Mouse (Mus musculus) lung, embryonic 14.5 days (tissue): Measurements from ENCODE around the gene Kri1. TPM values are rescaled to one million over a fixed set of nuclear protein-coding genes. Genes with fewer than 3 reads are reported as not detected.
A peak's percentile ranks its signal among the peaks of the same experiment; 100 is the strongest.
"Not testable (repeated sequence)": the region's sequence is repeated elsewhere in the genome, so short reads cannot be mapped to it uniquely, and the experiment has no call there.

Experiments
- ATAC-seq: fragments of 200-750 bp; cut with Nextera tagmentation; 2 replicates; pipeline ENCODE4 v1.8.0; 2017; ENCODE audit warnings: mild to moderate bottlenecking, moderate TSS enrichment, moderate library complexity; ENCODE audit not compliant: insufficient read depth
- DNase-seq: peaks from one replicate; pipeline ENCODE4 v3.0.0-alpha.2; 2015
- H3K27ac ChIP-seq: fragments of 300-500 bp; sonication (generic); 2 replicates; pipeline ENCODE4 v1.5.1; 2014; ENCODE audit warnings: low read depth, mild to moderate bottlenecking, moderate library complexity
- H3K27me3 ChIP-seq: fragments of 300-500 bp; sonication (generic); 2 replicates; pipeline ENCODE4 v1.6.1; 2014; ENCODE audit warnings: low read length, control low read depth; ENCODE audit not compliant: insufficient read depth
- H3K36me3 ChIP-seq: fragments of 300-500 bp; sonication (generic); 2 replicates; pipeline ENCODE4 v1.6.1; 2014; ENCODE audit warnings: control low read depth; ENCODE audit not compliant: insufficient read depth
- H3K4me1 ChIP-seq: fragments of 300-500 bp; sonication (generic); 2 replicates; pipeline ENCODE4 v1.6.1; 2014; ENCODE audit warnings: antibody characterized with exemption, control low read depth; ENCODE audit not compliant: insufficient read depth
- H3K4me2 ChIP-seq: fragments of 300-500 bp; sonication (generic); 2 replicates; pipeline ENCODE4 v1.6.1; 2014; ENCODE audit warnings: mild to moderate bottlenecking
- H3K4me3 ChIP-seq: fragments of 300-500 bp; sonication (generic); 2 replicates; pipeline ENCODE4 v1.5.1; 2014; ENCODE audit warnings: low read depth, low read length
- H3K9ac ChIP-seq: fragments of 300-500 bp; sonication (generic); 2 replicates; pipeline ENCODE4 v1.6.1; 2014
- H3K9me3 ChIP-seq: fragments of 300-500 bp; sonication (generic); 2 replicates; pipeline ENCODE4 v1.6.1; 2016; ENCODE audit warnings: low read depth, low read length, control low read depth
- CTCF ChIP-seq: IDR thresholded peaks from 2 replicates; pipeline ENCODE4 v1.5.1; 2016; ENCODE audit warnings: antibody characterized with exemption, low read depth
- WGBS: fragments of 180-500 bp; shearing (Covaris S2); extraction: QIAGEN DNeasy Blood & Tissue Kit; methylation state at CpG from one replicate; pipeline ENCODE4 v1.1.7; 2014; 5-methylcytosine and 5-hydroxymethylcytosine counted together
- polyA plus RNA-seq: library from polyadenylated mRNA; unstranded; fragments of >200 nt; fragmentation: Nextera tagmentation; extraction: Ambion mirVana; gene quantifications from 2 replicates; pipeline ENCODE4 v1.2.1, GENCODE M21; 2014

Kri1 gene
- polyA plus RNA-seq, 1 experiment from 2014 or later = 14.3 TPM

DNA sequence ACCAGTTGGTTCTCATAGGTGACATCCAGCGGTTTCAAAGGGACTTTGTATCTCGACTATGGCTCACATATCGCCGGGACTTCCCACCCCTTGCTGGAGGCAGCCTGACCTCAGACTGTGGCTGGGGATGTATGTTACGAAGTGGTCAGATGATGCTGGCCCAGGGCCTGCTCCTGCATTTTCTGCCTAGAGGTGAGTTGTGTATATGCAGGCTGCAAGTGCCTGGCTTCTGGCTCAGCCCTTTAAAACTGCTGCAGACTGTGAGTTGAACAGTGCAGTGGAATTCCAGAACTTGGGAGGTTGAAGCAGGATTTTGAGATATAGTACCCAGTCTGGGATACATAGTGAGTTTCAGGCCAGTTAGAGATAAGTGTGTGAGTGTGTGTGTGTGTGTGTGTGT, 20.9 kb downstream of the Kri1 start:
- WGBS = 87% methylated on average over 5 of the region's 5 CpGs
- H3K36me3 ChIP-seq = peaks cover 48% of the 10 kb centered on the region
- peak overlapping the region; percentile 90; the same call in 1 of the 2 replicates for H3K4me2 ChIP-seq
- H3K27ac ChIP-seq = no peak overlapping the region
- H3K4me3 ChIP-seq = no peak overlapping the region
- ATAC-seq = no peak
- no peak for TF ChIP-seq CTCF
- H3K9ac ChIP-seq = no peak overlapping the region
- H3K27me3 ChIP-seq = no peaks in the 10 kb centered on the region
- no peak for DNase-seq
- H3K4me1 ChIP-seq = peaks cover 11% of the 10 kb centered on the region; the same call in 1 of the 2 replicates
- no peaks in the 10 kb centered on the region for H3K9me3 ChIP-seq

DNA sequence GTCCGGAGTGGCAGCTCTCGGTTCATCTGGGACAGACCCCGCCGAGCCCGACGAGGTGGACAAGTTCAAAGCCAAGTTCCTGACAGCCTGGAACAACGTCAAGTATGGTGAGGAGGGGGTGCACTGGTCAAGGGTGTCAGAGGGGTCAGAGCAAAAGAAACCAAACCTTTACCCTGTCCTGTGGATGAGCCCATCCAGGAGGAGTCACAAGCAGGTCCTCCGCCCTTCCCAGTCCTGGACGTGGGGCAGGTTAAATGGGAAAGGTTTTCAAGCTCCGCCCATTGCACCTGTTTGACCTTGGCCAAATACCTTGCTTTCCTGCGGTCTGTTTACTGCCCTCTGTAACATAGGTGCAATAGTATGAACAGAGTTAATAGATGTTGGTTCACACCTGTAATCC, 22.2 kb downstream of the Kri1 start:
- Histone ChIP-seq H3K4me1 (peaks cover 11% of the 10 kb centered on the region; the same call in 1 of the 2 replicates), H3K27ac (peak overlapping the region; percentile 36; the same call in 1 of the 2 replicates), H3K27me3 (no peaks in the 10 kb centered on the region), H3K9ac (peak overlapping the region; percentile 85), H3K4me3 (peak overlapping the region; percentile 88), H3K9me3 (no peaks in the 10 kb centered on the region), H3K36me3 (peaks cover 35% of the 10 kb centered on the region), H3K4me2 (peak overlapping the region; percentile 90)
- TF ChIP-seq CTCF = no peak
- ATAC-seq (peak; percentile 15; the same call in 1 of the 2 replicates), DNase-seq (no peak)
- 4% methylated on average over 11 of the region's 11 CpGs for WGBS

DNA sequence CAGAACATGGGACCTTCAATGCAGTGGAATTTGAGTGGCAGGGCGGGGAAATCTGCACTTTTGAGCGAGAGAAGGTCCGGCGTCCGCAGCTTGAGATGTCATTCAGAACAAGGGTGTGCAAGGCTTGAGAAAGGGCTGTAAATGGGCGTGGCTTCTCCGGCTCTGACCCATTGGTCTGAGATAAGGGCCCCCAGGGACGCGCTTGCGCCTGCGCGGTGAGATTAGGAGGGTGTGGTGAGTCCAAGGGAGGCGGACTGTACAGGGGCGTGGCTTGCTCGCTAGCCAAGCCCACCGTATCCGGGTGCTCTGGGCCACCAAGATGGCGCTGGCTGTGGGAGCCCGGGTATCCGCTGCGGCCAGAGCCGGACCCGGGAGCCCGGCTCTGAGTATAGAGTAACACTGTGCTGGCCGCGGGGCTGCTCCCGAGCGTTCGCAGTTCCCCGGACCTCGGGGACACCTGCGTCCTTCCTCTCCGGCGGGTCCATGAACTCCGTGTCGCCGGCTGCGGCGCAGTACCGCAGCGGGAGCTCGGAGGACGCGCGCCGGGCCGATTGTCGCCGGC, 22.7 kb downstream of the Kri1 start, which contains the start of gene Atg4d:
Gene Atg4d, plus strand, starts transcription at position 294 of the 562 bp plus-strand sequence.
- Histone ChIP-seq H3K9me3 (no peaks in the 10 kb centered on the region), H3K4me3 (peak within 1 kb of the TSS; percentile 88), H3K36me3 (peaks cover 30% of the 10 kb centered on the region), H3K27ac (peak within 1 kb of the TSS; percentile 65), H3K27me3 (no peaks in the 10 kb centered on the region), H3K9ac (peak within 1 kb of the TSS; percentile 85), H3K4me1 (peaks cover 11% of the 10 kb centered on the region; the same call in 1 of the 2 replicates), H3K4me2 (peak within 1 kb of the TSS; percentile 90)
- ATAC-seq (peak; percentile 96), DNase-seq (peak; percentile 100)
- WGBS = under 1% methylated on average over 45 of the region's 49 CpGs
- TF ChIP-seq CTCF = no peak

DNA sequence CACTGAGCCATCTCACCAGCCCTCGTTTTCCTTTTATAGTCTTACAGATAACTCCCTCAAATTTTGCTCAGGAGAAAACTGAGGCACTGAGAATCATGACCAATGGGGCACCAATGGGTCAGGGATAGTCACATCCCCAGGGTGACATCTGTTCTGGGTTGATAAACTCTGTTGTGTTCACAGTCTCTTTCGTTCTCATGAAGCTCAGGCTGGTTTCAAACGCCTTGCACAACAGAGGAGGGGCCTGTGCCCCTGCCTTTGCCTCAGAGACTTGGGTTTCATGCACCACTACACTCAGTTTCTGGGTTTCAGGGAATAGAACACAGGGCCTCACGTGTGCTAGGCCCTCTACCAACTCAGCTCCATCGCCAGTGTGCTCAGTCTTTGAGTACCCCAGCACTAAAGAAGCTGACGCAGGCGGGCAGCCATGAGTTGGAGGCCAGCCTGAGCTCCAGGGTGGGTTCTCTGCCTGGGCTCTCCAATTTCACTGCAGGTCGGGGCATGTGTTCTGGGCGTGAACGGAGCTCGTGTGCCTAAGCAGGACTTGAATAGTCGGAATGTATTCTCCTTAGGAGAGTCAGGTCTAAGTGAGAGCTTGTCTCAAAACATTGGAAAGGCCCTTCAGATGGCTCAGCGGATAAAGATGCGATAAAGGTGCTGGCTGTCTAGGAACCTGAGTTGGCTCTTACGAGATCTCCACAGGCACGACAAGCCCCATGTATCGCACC, 23.3 kb downstream of the Kri1 start:
- Histone ChIP-seq H3K9me3 (no peaks in the 10 kb centered on the region), H3K4me2 (peak overlapping the region; percentile 70), H3K4me1 (peaks cover 11% of the 10 kb centered on the region; the same call in 1 of the 2 replicates), H3K27ac (peak overlapping the region; percentile 65), H3K36me3 (peaks cover 24% of the 10 kb centered on the region), H3K4me3 (peak overlapping the region; percentile 88), H3K9ac (peak overlapping the region; percentile 22), H3K27me3 (no peaks in the 10 kb centered on the region)
- DNase-seq = peak; percentile 57
- TF ChIP-seq CTCF = no peak
- ATAC-seq = peak; percentile 42
- WGBS = 14% methylated on average over 17 of the region's 17 CpGs

DNA sequence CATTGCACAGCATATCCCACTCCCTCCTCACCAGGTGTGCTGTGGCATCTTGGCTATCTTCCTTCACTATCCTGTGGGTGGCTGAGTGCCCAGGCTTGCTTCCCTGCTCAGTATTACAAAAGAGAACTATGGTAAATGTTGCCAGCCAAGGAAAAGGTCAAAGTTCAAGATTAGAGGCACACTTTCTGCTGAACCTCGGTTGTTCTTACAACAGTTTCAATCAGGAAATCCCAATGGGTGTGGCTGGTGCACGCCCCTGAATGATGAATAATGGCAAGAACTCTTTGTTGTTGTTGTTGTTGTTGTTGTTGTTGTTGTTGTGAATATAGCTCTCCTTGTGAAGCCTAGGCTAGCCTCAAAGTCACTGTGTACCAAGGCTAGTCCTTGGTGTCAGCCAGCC, 25.9 kb downstream of the Kri1 start:
- H3K36me3 ChIP-seq = no peaks in the 10 kb centered on the region; the same call in 1 of the 2 replicates
- no peak overlapping the region for H3K4me3 ChIP-seq
- H3K9ac ChIP-seq = no peak overlapping the region
- no peak overlapping the region for H3K4me2 ChIP-seq
- H3K27me3 ChIP-seq = no peaks in the 10 kb centered on the region
- peaks cover 11% of the 10 kb centered on the region; the same call in 1 of the 2 replicates for H3K4me1 ChIP-seq
- no peak for TF ChIP-seq CTCF
- no peaks in the 10 kb centered on the region for H3K9me3 ChIP-seq
- ATAC-seq (no peak), DNase-seq (no peak)
- no peak overlapping the region for H3K27ac ChIP-seq
- WGBS = 59% methylated on average over 2 of the region's 2 CpGs

DNA sequence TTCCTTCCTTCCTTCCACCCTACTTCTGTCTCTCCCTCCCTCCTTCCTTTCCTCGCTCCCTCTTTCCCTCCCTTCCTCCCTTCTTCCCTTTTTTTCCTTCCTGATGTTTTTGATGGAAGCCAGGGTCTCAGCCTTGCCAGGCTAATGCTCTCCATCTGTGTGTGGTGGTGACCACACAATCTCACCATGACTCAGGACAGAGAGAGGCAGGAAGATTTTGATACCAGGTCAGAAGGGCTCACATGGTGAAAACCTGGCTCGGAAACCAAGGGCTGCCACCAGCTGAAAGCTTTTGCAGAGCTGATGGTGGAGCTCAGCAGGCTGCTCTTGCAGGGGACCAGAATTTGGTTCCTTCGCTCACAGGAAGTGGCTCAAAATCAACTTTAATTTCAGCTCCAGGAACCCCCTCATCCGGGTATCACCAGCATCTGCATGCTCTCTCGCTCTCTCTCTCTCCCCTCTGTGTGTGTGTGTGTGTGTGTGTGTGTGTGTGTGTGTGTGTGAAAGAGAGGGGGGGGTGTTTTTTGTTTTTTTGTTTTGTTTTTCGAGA, 27.2 kb downstream of the Kri1 start:
- no peak for TF ChIP-seq CTCF
- no peak for ATAC-seq
- 0 out of 2 replicates have a peak, but pooled peaks cover 3% of the 10 kb centered on the region for H3K4me1 ChIP-seq
- H3K36me3 ChIP-seq = no peaks in the 10 kb centered on the region
- H3K9ac ChIP-seq = no peak overlapping the region
- WGBS = 72% methylated on average over 6 of the region's 6 CpGs
- no peak overlapping the region for H3K4me3 ChIP-seq
- H3K4me2 ChIP-seq = no peak overlapping the region
- no peaks in the 10 kb centered on the region for H3K9me3 ChIP-seq
- DNase-seq = no peak
- no peak overlapping the region for H3K27ac ChIP-seq
- H3K27me3 ChIP-seq = no peaks in the 10 kb centered on the region

DNA sequence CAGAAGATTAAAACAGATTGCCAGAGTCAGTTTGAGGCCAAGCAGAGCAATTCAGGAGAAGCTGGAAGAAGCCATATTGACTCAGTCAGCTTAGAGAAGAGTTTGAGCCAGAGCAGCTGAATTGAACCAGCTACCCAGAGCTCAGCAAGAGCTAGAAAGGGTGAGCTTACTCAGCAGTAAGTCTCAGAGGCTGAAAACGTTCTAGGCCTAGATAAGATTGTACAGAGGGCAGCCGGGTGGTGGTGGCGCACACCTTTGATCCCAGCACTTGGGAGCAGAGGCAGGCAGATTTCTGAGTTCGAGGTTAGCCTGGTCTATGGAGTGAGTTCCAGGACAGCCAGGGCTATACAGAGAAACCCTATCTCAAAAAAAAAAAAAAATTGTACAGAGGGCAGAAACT, 31.4 kb downstream of the Kri1 start:
- not testable (repeated sequence) for H3K4me2 ChIP-seq, H3K27me3 ChIP-seq, H3K9ac ChIP-seq, H3K27ac ChIP-seq, H3K4me3 ChIP-seq, DNase-seq, H3K4me1 ChIP-seq, H3K9me3 ChIP-seq, H3K36me3 ChIP-seq, ATAC-seq
- WGBS = 76% methylated on average over 4 of the region's 4 CpGs
